Mouse (Mus musculus) B cell, adult 2 months (primary cell): ENCODE measurements around the gene Lsm4.

Experiments used
- DNase-seq, 2 experiments: peaks; one replicate each; pipeline ENCODE4 v3.0.0; 2022

Lsm4 gene

DNA sequence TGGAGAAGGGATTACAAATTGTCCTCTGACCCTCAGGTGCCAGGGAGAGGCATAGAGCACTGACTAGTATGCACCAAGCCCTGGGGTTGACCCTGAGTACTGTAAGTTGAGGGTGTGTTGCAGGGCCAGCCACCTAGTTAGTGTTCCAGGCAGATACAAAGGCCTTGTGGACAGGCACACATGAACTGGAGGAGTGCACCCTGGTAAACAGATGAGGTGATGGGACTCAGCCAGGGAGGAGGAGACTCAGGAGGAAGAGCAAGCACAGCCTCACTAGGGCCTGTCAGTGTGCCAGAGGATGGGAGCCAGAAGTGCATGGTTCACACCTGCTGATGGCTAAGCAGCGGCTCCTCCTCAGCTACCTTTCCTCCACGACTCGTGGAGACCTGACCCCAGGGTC, 7.0 kb downstream of the Lsm4 start:
- DNase-seq: no peak

DNA sequence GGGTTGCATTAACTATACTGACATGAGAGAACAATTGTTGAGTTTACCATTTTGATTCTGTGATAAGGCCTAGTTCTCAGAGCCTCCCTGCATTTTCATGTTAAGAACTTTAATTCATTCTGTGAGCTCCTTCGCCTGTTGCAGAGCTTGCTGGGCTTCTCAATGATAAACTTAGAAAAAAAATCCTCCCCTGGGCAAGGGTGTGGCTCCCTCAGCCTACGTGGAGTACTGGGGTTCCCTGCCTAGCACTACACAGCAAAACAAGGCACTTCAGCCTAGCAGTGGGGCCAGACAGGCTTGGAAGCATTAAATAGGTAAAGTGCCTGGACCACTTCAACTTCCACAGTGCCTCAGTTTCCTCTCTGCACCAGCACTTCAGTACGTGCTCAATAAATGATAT, 8.4 kb downstream of the Lsm4 start:
- DNase-seq: no peak

DNA sequence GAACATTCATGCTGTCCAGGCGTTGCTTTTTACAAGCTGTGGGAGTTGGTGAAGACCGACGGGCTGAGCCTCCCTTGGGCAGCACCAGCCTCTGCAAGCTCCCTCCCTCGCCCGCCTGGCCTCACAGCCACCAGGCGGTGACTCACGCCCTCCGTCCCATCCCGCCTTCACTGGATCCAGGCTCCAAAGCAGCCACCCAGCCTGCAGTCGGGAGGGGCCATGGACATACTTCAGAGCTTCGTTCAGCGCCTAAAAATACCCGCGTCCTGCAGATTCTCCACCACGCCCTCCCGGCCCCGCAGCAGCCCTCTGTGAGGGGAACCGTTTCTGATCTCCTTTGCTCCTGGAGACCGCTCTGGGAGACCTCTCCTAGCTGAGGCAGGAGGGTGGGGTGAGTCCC, 9.1 kb downstream of the Lsm4 start:
- DNase-seq: no peak

DNA sequence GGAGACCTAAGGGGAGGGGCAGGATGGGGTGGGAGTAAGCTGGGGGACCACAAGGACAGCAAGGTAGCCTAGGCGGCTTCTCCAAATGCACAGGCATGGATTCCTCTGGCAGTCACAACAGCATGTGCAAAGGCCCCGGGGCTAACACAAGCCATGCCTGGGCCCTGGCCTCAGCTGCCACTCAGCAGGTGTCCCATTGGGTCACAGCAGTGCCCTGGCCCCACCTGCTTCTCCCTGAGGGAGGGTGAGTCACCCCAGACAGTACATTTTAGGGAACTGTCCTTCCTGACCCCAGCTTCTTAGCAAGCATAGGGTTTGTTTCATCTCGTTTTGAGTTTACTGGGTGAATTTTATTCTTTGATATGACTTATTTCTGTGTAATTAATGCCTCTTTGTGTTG, 9.6 kb downstream of the Lsm4 start:
- DNase-seq: peak in 1 of 2 experiments; percentile 42

DNA sequence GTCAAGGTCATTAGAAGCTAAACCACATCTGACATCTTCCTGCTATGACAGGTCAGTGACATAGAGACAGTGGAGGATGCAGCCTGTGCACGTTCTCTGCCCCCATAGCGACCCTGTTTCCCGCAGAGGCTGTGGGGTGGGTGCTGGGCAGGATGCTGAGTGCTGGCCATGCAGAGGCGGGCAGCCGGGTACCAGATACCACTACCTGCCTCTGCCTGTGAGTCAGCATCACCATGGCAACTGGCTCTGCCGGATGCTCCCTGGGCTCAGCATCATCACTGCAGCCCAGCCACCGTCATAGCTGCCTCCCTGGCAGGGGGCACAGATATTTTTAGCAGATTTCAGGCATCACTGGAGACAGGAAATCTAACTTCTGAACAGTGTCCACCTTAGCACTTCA, 11.2 kb downstream of the Lsm4 start:
- DNase-seq: no peak

DNA sequence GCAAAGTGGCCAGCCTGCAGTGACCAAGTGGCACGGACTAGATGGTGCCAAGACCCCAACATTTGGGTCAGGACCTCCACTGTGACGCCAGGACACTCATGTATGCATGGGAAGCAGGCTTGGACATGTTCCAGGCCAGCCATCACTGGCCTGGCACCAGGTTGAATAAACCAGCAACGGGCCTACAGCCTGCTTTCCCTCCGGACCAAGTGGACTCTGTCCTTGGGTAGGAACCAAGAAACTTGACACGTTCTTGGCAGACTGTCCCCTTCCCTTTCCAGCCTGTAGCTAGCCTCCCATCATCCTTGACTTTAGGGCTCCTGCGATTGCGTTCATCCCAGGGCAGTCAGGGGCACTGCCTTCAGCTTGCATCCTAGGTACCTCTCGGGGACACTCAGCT, 14.5 kb downstream of the Lsm4 start:
- DNase-seq: no peak

DNA sequence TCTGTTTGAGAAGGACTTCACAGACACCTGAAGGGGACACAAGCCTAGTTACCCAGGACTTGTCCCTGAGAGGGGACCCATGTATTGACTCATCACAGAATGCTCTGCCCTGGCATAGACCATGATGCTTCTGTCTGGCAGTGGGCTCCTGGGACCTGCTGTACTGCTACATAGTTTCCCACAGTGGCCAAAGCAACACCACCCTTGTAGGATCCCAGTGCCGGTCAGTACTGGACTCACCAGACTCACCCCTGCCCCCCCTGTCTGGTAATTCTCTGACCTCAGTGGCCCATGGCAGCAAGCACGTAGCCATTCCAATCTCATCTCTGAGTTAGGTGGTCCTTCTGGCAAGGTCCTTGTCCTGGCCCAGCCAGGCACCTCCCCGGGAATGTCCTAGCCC, 15.1 kb downstream of the Lsm4 start:
- no peak for DNase-seq

DNA sequence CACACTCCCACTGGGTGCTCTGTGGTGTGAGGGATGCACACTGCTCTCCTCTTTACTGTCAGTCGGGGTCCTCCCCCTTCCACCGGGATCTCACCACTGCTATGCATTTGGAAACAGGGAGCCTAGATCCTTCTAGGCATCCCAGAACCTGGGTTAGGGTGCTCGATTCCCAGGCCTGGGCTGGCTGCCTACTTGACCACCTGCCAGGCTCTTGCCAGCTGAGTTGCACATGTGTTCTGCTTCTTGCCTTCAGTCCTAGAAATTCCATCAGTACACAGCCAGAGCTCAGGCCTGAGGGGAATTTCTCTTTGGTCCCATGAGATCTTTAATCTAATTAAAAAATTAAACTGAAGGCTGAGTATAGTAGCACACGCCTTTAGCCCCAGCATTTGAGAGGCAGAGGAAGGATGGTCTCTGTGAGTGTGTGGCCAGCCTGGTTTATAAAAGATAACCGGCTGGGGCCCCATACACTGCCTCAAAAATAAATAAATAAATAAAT, 16.9 kb downstream of the Lsm4 start:
- DNase-seq: no peak

DNA sequence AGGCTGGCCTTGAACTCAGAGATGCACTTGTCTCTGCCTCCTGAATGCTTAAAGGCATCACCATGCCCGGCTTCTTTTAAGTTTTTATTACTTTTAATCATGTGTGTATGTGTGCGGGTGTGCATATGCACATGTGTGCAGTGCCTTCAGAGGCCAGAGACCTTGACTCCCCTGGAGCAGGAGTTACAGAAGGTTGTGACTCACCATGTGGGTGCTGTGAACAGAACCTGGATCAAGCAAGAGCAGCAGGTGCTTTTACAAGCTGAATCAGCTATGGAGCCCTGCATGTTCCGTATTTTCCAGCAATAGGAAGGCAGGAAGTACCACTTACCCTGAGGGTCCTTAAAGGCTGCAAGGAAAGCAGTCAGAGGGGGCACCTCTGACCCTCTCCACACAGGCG, 18.2 kb downstream of the Lsm4 start:
- no peak for DNase-seq

DNA sequence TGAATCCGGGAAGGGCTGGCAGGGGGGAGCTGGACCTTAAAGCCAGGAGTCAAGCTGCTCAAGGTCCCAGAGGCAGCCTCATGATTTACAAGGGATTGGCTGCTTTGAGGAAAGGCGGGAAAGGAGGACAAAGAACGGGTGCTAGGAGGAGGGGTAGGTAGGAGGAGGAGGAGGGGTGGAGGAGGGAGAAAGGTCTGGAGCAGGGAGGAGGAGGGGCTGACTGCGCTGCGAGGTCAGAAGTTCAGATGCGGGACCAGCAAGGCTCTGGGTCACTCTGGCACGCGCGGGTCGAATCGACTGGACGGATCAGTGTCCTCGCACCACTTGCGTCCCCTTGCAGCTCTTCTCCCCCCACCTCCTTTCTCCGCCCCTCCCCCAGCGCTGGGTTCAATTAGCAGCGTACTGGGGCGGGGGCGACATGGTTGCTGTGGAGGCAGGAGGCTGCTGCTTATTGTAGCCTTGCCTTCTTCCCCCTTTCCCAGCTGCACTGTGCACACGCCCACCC, 18.7 kb downstream of the Lsm4 start:
- no peak for DNase-seq

DNA sequence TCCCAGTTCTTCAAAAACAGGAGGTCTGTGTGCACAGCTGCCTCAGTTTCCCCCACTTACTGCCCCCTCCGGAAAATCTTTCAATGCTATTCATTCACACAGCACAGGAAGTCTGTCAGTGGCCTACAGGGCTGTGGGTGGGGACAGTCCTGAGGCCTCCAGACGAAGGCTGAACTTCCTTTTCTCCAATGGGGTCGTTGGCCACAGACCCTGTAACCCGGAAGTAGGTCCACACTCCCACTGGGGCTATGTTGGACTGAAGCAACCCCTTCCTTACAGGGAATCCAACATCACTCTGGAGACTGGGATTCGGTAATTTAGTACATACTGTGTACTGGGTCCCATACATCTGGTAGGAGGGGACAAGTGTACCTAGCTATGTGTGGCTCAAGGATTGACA, 20.6 kb downstream of the Lsm4 start:
- DNase-seq: peak in 1 of 2 experiments; percentile 36

DNA sequence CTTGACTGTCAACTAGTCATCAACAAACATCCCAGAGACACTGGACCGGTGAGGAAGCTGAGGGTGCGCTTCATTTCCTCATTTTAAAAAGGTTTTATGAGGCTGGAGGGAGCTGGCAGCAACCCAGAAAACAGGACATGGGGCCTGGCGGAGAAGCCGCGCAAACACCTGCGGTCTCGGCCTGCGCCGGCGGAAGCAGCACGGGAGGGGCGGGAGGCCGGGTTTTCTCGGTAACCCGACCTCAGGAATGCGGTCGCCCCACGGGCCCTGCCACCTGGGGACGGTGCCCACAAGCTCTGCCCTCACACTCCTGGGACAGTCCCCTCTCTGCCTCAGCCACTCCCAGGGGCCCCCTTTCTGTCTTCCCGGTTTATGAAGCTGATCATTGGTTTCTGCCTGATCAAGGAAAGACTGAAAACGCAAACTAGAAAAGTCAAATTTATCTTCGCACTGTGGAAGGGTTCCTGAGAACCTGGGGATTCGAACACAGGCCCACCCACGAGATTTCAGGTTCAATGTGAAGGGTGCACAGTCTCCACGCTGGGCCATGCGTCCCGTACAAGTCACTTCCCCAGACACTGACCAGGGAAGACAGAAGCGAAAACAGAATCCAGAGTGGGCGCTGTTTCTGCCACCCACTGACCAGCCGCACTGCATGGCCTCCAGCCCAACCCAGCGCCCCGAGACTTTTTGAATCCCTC, 22.4 kb downstream of the Lsm4 start:
- peak; percentile 85 to 87 for DNase-seq

DNA sequence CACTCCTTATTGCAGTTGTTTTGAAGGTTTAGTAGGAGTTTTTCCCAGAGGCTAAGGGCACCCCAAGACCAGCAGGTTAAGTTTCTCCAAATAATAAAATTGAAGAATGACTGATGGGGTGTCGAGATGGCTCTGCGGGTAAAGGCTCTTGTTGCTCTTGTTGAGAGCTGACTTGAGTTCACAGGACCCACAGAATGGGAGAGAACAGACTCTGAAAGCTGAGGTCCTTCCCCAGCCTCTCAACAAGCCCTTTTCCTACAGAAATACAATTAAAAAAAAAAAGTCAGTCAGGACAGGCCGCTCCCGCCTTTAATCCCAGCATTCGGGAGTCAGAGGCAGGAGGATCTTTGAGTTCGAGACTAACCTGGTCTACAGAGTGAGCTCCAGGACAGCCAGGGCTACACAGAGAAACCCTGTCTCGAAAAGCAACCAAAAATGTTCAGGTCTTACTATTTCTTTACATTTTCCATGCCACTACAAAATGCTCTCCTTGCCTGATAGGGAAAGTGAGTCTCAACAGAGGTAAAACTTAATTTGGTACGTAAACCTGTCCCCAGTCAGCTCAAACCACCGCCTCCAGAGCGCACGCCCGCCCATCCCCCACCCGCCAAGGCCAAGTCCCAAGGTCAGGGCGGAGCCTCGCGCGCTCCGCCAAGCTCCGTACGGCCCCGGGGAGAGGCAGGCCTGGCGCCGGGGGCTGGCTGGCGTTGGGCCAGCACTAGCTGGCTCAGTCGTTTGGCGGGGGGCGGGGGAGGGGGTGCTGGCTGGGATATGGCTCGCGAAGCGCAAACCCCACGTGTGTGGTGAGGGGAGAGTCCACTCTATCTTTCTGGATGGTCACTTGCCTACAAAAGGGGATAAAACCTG, 23.2 kb downstream of the Lsm4 start:
- DNase-seq: peak; percentile 72 to 73

DNA sequence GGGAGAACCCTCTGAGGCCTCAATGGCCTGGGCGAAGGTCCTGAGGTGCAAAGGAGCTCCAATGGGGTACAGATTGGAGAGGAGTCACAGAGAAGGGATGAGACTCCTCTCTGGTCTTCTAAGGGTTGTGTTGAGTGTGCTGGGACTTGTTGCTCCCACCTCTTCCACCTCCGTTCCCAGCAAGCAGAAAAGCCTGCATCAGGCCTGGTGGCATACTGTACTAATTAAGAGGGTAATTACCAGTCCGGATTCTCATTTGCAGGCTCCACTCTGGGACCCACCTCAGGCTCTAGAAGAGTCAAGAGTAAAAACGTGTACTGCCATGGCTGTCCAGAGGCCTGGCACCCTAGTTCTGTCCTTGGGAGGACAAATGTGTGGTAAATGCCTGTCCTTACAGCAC, 23.9 kb downstream of the Lsm4 start:
- peak in 1 of 2 experiments; percentile 10 for DNase-seq

DNA sequence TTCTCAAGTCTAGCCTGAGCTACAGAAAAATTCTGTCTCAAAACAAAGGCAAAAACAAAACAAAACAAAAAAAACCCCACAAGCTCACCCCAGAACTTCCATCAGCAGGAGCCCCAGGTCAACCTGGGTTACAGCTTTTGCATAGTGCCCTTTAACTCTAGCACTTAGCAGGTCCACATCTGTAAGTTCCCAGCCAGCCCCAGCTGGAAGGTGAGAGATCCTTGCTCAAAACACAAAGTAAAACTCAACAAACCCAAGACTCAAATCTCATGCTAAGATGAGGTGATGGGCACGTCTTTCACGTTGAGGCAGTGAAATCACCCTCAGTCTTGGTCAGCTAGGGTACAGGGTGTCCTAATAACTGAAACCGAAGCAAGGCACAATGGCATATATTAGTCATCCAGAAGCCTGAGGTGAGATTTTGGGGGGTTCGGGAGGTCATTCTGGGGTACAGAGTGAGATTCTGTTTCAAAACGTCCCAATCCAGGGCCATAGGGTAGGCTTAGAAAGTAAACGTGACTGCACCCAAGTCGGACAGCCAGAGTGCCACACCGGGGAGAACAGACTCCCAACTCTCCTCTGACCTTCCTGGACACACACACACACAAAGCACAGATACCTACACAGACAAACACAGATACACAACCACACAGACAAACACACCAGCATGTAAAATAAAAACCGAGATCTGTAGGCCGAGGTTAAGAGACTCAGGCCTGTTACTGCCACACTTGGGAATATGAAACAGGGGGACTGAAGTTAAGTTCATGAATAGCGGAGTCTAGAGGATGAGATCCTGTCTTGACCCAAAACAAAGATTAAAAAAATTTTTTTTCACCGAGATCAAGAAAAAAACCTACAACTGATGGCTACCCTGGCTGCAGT, 24.6 kb downstream of the Lsm4 start:
- peak in 1 of 2 experiments; percentile 15 for DNase-seq

DNA sequence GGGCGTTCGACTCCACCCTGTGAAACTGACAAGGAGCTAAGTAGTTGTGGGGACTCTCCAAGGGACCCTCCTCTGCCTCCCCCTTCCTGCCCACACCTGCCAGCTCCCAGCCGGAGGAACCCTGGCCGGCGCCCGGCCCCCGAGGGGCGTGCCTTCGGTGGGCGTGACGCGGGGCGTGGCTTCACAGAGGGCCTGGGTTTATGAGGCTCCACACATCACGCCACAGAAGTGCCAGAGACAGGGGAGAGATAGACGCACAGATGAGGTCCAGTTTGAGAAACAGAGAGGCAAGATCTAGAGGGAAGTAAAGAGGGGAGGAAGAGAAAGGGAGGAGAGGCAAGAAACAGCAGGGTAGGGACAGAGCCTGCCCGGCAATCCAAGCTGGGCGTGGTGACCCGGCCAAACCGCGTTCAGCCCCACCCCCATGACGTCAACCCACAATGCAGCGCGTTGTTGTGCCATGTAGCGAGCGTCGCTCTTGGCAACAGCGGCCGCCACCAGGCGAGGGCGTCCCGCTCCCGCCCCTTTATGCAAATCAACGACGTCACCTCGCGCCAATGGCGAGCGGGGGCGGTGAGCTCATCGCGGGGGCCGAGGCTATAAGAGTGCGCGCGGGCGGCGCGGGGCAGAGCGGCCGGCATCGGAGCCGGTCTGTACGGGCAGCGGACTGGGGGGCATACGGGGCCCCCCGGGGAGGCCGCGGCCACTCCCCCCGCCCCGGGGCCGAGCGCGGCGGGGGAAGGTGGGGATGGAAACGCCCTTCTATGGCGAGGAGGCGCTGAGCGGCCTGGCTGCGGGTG, 25.5 kb downstream of the Lsm4 start, which contains the start of gene Jund:
TSS of gene Jund (plus strand) at position 640 of the 800 bp plus-strand sequence.
- peak; percentile 100 for DNase-seq

DNA sequence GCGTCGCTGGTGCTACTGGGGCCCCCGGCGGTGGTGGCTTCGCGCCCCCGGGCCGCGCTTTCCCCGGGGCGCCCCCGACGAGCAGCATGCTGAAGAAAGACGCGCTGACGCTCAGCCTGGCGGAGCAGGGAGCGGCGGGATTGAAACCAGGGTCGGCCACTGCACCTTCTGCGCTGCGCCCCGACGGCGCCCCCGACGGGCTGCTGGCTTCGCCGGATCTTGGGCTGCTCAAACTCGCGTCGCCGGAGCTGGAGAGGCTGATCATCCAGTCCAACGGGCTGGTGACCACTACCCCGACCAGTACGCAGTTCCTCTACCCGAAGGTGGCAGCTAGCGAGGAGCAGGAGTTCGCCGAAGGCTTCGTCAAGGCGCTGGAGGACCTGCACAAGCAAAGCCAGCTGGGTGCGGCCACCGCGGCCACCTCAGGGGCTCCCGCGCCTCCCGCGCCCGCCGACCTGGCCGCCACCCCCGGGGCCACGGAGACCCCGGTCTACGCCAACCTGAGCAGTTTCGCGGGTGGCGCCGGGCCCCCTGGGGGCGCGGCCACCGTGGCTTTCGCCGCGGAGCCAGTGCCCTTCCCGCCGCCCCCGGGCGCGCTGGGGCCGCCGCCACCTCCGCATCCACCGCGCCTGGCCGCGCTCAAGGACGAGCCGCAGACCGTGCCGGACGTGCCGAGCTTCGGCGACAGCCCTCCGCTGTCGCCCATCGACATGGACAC, 26.2 kb downstream of the Lsm4 start:
- no peak for DNase-seq

DNA sequence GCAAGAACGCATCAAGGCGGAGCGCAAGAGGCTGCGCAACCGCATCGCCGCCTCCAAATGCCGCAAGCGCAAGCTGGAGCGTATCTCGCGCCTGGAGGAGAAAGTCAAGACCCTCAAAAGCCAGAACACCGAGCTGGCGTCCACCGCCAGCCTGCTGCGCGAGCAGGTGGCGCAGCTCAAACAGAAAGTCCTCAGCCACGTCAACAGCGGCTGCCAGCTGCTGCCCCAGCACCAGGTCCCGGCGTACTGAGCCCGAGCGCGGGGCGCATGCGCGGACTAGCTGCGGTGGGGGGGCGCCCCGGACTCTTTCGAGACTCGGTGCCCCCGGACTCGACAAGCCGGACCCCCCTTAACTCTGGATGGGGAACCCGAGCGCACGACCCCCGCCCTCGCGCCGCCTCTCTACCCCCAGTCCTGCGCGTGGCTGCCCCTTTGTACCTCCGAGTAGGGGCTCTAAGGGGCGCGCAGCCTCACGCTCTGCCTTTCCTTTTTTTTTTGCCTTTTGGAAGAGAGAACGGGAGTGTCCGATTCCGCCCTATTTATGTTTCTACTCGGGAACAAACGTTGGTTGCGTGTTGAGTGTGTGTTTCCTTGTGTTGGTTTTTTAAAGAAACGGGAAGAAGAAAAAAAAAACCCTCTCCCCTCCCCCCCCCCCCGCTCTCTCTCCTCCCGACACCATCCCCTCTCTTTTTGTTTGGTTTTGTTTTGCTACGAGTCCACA, 26.9 kb downstream of the Lsm4 start:
- DNase-seq: peak; percentile 73 to 77

DNA sequence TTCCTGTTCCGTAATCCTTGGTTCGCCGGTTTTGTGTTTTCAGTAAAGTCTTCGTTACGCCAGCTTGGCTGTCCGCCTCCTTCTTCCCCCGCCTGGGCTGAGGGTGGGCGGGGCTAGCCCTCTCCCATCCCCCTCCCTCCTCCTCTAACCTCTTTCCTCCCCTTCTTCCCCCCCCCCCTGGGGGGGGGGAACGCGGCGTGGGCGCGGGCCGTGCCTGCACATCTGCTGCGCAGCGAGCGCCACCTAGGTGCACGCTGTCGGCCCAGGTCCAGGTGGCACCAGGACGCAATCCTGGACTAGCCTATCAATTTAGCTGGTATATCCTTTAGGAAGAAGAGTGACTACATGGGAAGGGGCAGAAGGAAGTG, 27.5 kb downstream of the Lsm4 start:
- peak; percentile 87 for DNase-seq
